Mouse (Mus musculus) limb, embryonic 14.5 days (tissue): ENCODE data around the gene Ogfod2. TPM values are rescaled to one million over a fixed set of nuclear protein-coding genes. Genes with fewer than 3 reads are reported as not detected.
A peak's percentile ranks its signal among the peaks of the same experiment; 100 is the strongest.

Experiments
- ATAC-seq: fragments of 200-750 bp; cut with Nextera tagmentation; 2 replicates; pipeline ENCODE4 v1.8.0; 2017; ENCODE audit warnings: low read depth, moderate number of reproducible peaks, moderate TSS enrichment; ENCODE audit not compliant: low FRiP score
- DNase-seq: peaks from one replicate; pipeline ENCODE4 v3.0.0-alpha.2; 2015; ENCODE audit warnings: low spot score
- H3K27ac ChIP-seq: fragments of 300-500 bp; sonication (generic); replicated peaks from 2 replicates; pipeline ENCODE4 v1.5.1; 2014; ENCODE audit warnings: low read depth, mild to moderate bottlenecking, low read length, moderate library complexity, mixed read lengths
- H3K27me3 ChIP-seq: fragments of 300-500 bp; sonication (generic); 2 replicates; pipeline ENCODE4 v1.6.1; 2014; ENCODE audit warnings: low read length, mixed read lengths; ENCODE audit not compliant: control insufficient read depth, insufficient read depth
- H3K36me3 ChIP-seq: fragments of 300-500 bp; sonication (generic); 2 replicates; pipeline ENCODE4 v1.6.1; 2014; ENCODE audit warnings: mild to moderate bottlenecking, low read length, moderate library complexity, mixed read lengths; ENCODE audit not compliant: control insufficient read depth, insufficient read depth
- H3K4me1 ChIP-seq: fragments of 300-500 bp; sonication (generic); 2 replicates; pipeline ENCODE4 v1.6.1; 2014; ENCODE audit warnings: antibody characterized with exemption, low read length, mixed read lengths; ENCODE audit not compliant: control insufficient read depth, insufficient read depth
- H3K4me2 ChIP-seq: fragments of 300-500 bp; sonication (generic); replicated peaks from 2 replicates; pipeline ENCODE4 v1.6.1; 2014; ENCODE audit warnings: low read depth, mild to moderate bottlenecking, low read length, moderate library complexity; ENCODE audit not compliant: severe bottlenecking
- H3K4me3 ChIP-seq: fragments of 300-500 bp; sonication (generic); replicated peaks from 2 replicates; pipeline ENCODE4 v1.5.1; 2014; ENCODE audit warnings: low read length
- H3K9ac ChIP-seq: fragments of 300-500 bp; sonication (generic); 2 replicates; pipeline ENCODE4 v1.6.1; 2014; ENCODE audit warnings: mild to moderate bottlenecking, low read depth, low read length, moderate library complexity; ENCODE audit not compliant: severe bottlenecking
- H3K9me3 ChIP-seq: fragments of 300-500 bp; sonication (generic); 2 replicates; pipeline ENCODE4 v1.6.1; 2016; ENCODE audit warnings: low read length; ENCODE audit not compliant: control insufficient read depth
- POLR2A ChIP-seq: fragments of 200-500 bp; IDR thresholded peaks from 2 replicates; pipeline ENCODE4 v1.8.0; 2012; ENCODE audit warnings: inconsistent platforms, mild to moderate bottlenecking, moderate library complexity, borderline replicate concordance; ENCODE audit not compliant: insufficient read depth, insufficient read length; ENCODE audit errors: extremely low read depth
- WGBS: fragments of 180-500 bp; shearing (Covaris S2); extraction: QIAGEN DNeasy Blood & Tissue Kit; methylation state at CpG from one replicate; pipeline ENCODE4 v1.1.7; 2014; 5-methylcytosine and 5-hydroxymethylcytosine counted together
- polyA plus RNA-seq, 2 experiments: library from polyadenylated mRNA; depleted of rRNA in 1 of 2; stranded (reverse) in 1 of 2; unstranded in 1 of 2; fragments of >200 nt; fragmentation: Nextera tagmentation in 1 of 2; extraction: Ambion mirVana in 1 of 2; gene quantifications; 2 replicates each; pipeline versions ENCODE4 v1.2.1 to v1.2.3; 2012 to 2014

Ogfod2 gene
- polyA plus RNA-seq, 2 experiments, result 14.2 to 26.5 TPM

DNA sequence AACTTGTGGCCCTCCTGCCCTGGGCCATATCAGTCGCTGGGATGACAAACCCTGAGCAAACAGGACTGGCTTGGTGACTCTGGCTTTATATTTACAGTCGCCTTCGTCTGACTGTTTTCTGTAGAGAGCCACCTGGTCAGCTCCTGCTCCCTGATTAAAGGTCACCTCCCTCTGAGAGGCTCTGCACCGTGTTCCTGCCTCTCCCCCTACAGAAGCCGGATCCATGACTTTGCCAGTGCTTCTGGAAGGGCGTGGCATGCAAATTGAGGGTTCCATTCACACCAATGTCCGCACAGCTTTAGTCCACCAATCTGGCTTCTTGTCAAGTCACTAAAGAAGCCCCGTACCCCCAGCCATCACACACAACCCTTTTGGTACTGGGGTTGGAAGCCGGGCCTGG is 35.5 kb upstream of the Ogfod2 start:
- no peak for ATAC-seq
- Histone ChIP-seq H3K36me3 (no peaks in the 10 kb centered on the region), H3K27me3 (no peaks in the 10 kb centered on the region), H3K4me3 (no peak overlapping the region), H3K27ac (no peak overlapping the region), H3K9me3 (no peaks in the 10 kb centered on the region), H3K4me1 (peaks cover 9% of the 10 kb centered on the region; the same call in 1 of the 2 replicates), H3K9ac (no peak overlapping the region), H3K4me2 (no peak overlapping the region)
- TF ChIP-seq POLR2A, result no peak
- WGBS, result 49% methylated on average over 9 of the region's 9 CpGs
- no peak for DNase-seq

DNA sequence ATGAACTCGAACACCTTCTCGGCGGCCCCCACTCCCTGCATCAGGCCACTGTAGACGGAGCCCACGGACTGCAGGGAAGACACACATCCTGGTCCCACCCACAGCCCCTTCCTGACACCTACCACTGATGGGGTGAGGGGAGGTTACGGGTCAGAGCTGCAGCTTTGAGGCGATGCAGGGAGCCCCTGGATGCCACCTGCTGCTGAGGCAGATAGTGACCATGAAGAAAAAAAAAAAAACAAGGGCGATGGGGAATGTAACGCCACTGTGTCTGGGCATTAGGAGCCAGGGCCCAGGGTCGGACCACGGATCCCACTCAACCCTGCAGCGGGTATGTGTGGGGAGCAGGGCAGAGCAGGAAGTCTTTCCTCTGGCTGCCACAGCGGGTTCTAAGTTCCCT is 34.9 kb upstream of the Ogfod2 start:
- no peaks in the 10 kb centered on the region for H3K9me3 ChIP-seq
- no peak for ATAC-seq
- 86% methylated on average over 13 of the region's 13 CpGs for WGBS
- H3K36me3 ChIP-seq, result no peaks in the 10 kb centered on the region
- no peak overlapping the region for H3K4me3 ChIP-seq
- peaks cover 9% of the 10 kb centered on the region; the same call in 1 of the 2 replicates for H3K4me1 ChIP-seq
- H3K4me2 ChIP-seq, result no peak overlapping the region
- DNase-seq, result no peak
- no peak overlapping the region for H3K27ac ChIP-seq
- TF ChIP-seq POLR2A, result no peak
- no peak overlapping the region for H3K9ac ChIP-seq
- H3K27me3 ChIP-seq, result no peaks in the 10 kb centered on the region

DNA sequence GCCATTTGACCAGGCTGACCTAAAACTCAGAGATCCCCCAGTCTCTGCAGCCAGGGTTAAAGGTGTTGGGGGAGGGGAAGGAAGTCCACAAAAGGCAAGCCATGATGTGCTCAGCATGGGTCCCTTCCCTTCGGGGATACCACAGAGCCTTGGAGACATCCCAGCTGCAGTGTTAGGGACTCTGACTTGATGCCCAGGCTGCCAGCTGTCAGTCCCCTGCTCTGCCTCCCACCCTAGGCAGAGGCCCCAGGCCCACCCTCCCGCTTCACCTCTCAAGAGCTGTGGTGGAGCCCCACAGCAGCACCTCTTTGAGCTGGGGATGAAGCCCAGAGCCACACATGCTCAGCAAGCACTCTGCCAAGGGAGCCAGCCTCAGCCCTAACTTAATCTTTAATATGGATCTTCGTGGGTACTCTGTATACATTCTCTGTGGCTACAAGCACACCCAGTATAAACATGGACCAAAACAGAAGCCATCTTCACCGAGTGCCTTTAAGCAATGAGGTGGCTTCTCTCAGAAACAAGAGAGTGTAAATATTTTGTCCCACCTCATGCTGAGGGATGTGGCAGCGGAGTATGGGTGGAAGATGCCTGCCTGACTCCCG is 34.1 kb upstream of the Ogfod2 start:
- TF ChIP-seq POLR2A, result no peak
- H3K4me3 ChIP-seq, result no peak overlapping the region
- peaks cover 9% of the 10 kb centered on the region; the same call in 1 of the 2 replicates for H3K4me1 ChIP-seq
- H3K9ac ChIP-seq, result peak overlapping the region; percentile 12; the same call in 1 of the 2 replicates
- H3K9me3 ChIP-seq, result no peaks in the 10 kb centered on the region
- H3K27me3 ChIP-seq, result no peaks in the 10 kb centered on the region
- 60% methylated on average over 6 of the region's 6 CpGs for WGBS
- no peaks in the 10 kb centered on the region for H3K36me3 ChIP-seq
- no peak overlapping the region for H3K27ac ChIP-seq
- H3K4me2 ChIP-seq, result no peak overlapping the region; the same call in 1 of the 2 replicates
- ATAC-seq (no peak), DNase-seq (no peak)

DNA sequence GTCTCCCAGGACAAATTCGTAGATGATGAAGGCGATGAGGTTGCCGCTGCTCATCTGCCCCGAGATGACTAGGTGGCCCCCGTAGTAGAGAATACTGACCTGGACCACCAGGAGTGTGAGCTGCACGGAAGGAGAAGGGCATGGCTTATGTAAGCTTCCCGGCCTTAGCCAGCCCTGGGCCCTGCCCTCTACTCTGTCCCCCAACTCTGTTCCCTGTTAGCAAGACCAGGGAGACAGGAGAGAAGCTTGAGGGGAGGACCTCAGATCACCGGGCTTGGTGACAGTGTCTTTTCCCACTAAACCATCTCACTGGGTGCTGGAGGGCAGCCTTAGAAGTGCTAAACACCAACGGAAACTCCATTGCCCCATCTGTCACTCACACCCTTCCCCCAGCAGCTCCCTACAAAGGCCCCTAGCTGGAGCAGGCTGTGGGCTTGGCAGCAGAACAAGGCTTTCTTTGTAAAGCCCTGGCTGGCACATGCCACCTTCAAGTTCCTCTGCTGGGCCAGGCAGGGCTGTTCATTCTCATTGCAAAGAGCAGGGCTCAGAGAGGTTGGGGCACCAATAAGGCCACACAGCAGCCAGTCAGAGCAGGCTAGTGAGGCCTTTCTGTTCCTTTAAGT is 33.2 kb upstream of the Ogfod2 start:
- peaks cover 9% of the 10 kb centered on the region; the same call in 1 of the 2 replicates for H3K4me1 ChIP-seq
- H3K36me3 ChIP-seq, result no peaks in the 10 kb centered on the region
- H3K4me3 ChIP-seq, result no peak overlapping the region
- H3K4me2 ChIP-seq, result peak overlapping the region; percentile 18; the same call in 1 of the 2 replicates
- TF ChIP-seq POLR2A, result no peak
- no peaks in the 10 kb centered on the region for H3K27me3 ChIP-seq
- WGBS, result 52% methylated on average over 9 of the region's 9 CpGs
- peak; percentile 37 for DNase-seq
- no peaks in the 10 kb centered on the region for H3K9me3 ChIP-seq
- ATAC-seq, result no peak
- peak overlapping the region; percentile 12 for H3K9ac ChIP-seq
- peak overlapping the region; percentile 38; the same call in 1 of the 2 replicates for H3K27ac ChIP-seq

DNA sequence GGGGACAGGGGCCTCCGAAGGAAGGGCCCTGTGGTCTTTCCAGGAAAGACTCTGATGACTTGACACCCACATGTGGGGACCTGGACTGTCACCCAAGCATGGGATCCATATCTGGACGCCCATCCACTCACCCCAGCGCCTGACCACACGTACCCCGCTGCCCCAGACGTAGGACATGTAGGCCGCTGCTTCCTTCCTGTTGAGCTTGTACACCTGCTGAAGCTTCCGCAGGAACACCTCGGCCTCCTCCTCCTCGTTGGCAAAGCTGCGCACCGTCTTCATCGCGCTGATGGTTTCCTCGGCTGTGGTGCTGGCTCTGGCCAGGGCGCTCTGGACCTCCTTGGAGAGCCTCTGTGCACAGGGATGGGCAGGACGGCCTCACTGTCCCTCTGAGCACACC is 32.2 kb upstream of the Ogfod2 start:
- Histone ChIP-seq H3K4me1 (peaks cover 9% of the 10 kb centered on the region; the same call in 1 of the 2 replicates), H3K9me3 (no peaks in the 10 kb centered on the region), H3K4me3 (no peak overlapping the region), H3K4me2 (no peak overlapping the region), H3K36me3 (no peaks in the 10 kb centered on the region), H3K27ac (no peak overlapping the region), H3K9ac (no peak overlapping the region), H3K27me3 (no peaks in the 10 kb centered on the region)
- ATAC-seq (no peak), DNase-seq (no peak)
- WGBS, result 91% methylated on average over 17 of the region's 17 CpGs
- TF ChIP-seq POLR2A, result no peak
